10 mouse cellular contexts compared by ENCODE assay signal in genomic region chr5:77170593-77170992, GRCm38 (mm10). TPM values are rescaled to one million over a fixed set of nuclear protein-coding genes. Genes with fewer than 3 reads are reported as not detected.
DNase-seq lines count a peak whose midpoint lies in the region; ATAC-seq and TF ChIP-seq lines count a peak whose summit lies in the region.
"Had no signal": no experiment of that assay in that cellular context is flagged by ENCODE, and none has a peak within 500 bp of the region (broad histone marks: within the 10 kb centered on the region; RNA-seq: fewer than 3 reads in every experiment).

No protein-coding gene starts in this region.

- DNase-seq in adrenal gland, postnatal 10 days: peak; percentile 20
- no peak for DNase-seq in adrenal gland, adult 18-20 months (ENCODE audit: low spot score in 2 of 2)
- peak; percentile 24 to 25 for DNase-seq in layer of hippocampus, adult 2 months (ENCODE audit: low spot score in 2 of 2)
- DNase-seq in layer of hippocampus, postnatal 36 days: no peak
- DNase-seq in adipocyte (ENCODE audit: low spot score): peak; percentile 84
- DNase-seq in retina, embryonic 14.5 days (ENCODE audit: low spot score): peak; percentile 77
- no peak for DNase-seq in gastrocnemius, adult 8-10 months (ENCODE audit: low spot score in 2 of 2)

- TF ChIP-seq CTCF in layer of hippocampus, adult 2 months (conservative IDR thresholded peaks at IDR 0.05): peak; percentile 82

- no peak overlapping the region for H3K4me3 ChIP-seq in layer of hippocampus, adult 2 months
- H3K4me3 ChIP-seq: myocyte had no signal

- ATAC-seq in inflammation-experienced regulatory T-cells, adult 6 months: peak; percentile 93

- H3K27ac ChIP-seq in layer of hippocampus, adult 2 months: no peak overlapping the region

RNA-seq across cellular contexts. Expression of gene Spink2, which starts 40.7 kb away (rescaled TPM):
- under 1 TPM in 1 of 2 experiments, not detected in 1; 0.85 TPM for total RNA-seq in adrenal gland, postnatal 10 days (2021)
- not detected for total RNA-seq in adrenal gland, adult 18-20 months (2021)
- not detected for total RNA-seq in layer of hippocampus, adult 2 months (2021)
- not detected for total RNA-seq in layer of hippocampus, postnatal 36 days (2021)
- polyA plus RNA-seq in inflammation-experienced regulatory T-cells, adult 6 months (2017; shearing (Covaris generic)): under 1 TPM in 1 of 3 experiments, not detected in 2; 0.63 TPM
- not detected for total RNA-seq in gastrocnemius, adult 8-10 months (2022)
- polyA plus RNA-seq: C2C12, myocyte had no signal

RNA-seq across cellular contexts. Expression of gene Hopx, which starts 55.7 kb away (rescaled TPM):
- 10 to 100 TPM in 1 of 2 experiments, 1 to 10 TPM in 1; 9.8 to 11.1 TPM for total RNA-seq in adrenal gland, postnatal 10 days (2021)
- total RNA-seq in adrenal gland, adult 18-20 months (2021): 1 to 10 TPM; 2.4 to 3.3 TPM
- total RNA-seq in layer of hippocampus, adult 2 months (2021): 10 to 100 TPM; 81.8 to 81.9 TPM
- total RNA-seq in layer of hippocampus, postnatal 36 days (2021): 10 to 100 TPM; 85.0 to 92.8 TPM
- polyA plus RNA-seq in inflammation-experienced regulatory T-cells, adult 6 months (2017; shearing (Covaris generic)): 10 to 100 TPM; 13.8 to 24.5 (median 15.9) TPM
- total RNA-seq in gastrocnemius, adult 8-10 months (2022): 1 to 10 TPM; 1.2 to 2.7 (median 2.2) TPM

Comparison
In these comparisons a context has a peak if more than half of its experiments do, and no peak if none do; other contexts are left out.
1. DNase-seq: peak in adrenal gland, postnatal 10 days (single experiment), layer of hippocampus, adult 2 months (2 of 2), adipocyte (single experiment) and retina, embryonic 14.5 days (single experiment); none in adrenal gland, adult 18-20 months (0 of 2), layer of hippocampus, postnatal 36 days (0 of 2) and gastrocnemius, adult 8-10 months (0 of 2).
2. RNA of gene Hopx, which starts 55.7 kb away (total RNA-seq): 85.0 to 92.8 TPM in layer of hippocampus, postnatal 36 days and 81.8 to 81.9 TPM in layer of hippocampus, adult 2 months; 9.8 to 11.1 TPM in adrenal gland, postnatal 10 days, 2.4 to 3.3 TPM in adrenal gland, adult 18-20 months and 1.2 to 2.7 TPM in gastrocnemius, adult 8-10 months; every median in the first group is over 4 times any median in the second.